Mouse (Mus musculus) left cerebral cortex, adult 9 months (tissue): ENCODE measurements around the gene Zan.
"Not testable (repeated sequence)": the region's sequence is repeated elsewhere in the genome, so short reads cannot be mapped to it uniquely, and the experiment has no call there.

Source experiments
- DNase-seq, 2 experiments: peaks; one replicate each; pipeline ENCODE4 v3.0.0; 2022; ENCODE audit warnings: low spot score in 2 of 2

The Zan gene

GRCm38 (mm10) chr5:137501709-137502666, 25.1 kb upstream of the Zan start, which contains the start of gene Pop7:
TSS of gene Pop7 (minus strand) at chr5:137502518.
- peak; percentile 99 to 100 for DNase-seq

- DNase-seq = no peak
Measured at GRCm38 (mm10) chr5:137500186-137500585, 23.3 kb upstream of the Zan start.

GRCm38 (mm10) chr5:137493831-137494230, 17.0 kb upstream of the Zan start:
- DNase-seq = no peak

- DNase-seq = no peak
Measured at GRCm38 (mm10) chr5:137491559-137491958, 14.7 kb upstream of the Zan start.

- DNase-seq = no peak
Measured at GRCm38 (mm10) chr5:137487616-137488015, 10.8 kb upstream of the Zan start.

- DNase-seq = no peak
Measured at GRCm38 (mm10) chr5:137485851-137486155, 8.9 kb upstream of the Zan start.

- DNase-seq = no peak
Measured at GRCm38 (mm10) chr5:137485071-137485850, 8.4 kb upstream of the Zan start.

GRCm38 (mm10) chr5:137481897-137482296, 5.0 kb upstream of the Zan start:
- DNase-seq = no peak

GRCm38 (mm10) chr5:137481138-137481537, 4.3 kb upstream of the Zan start:
- peak in 1 of 2 experiments; percentile 88 for DNase-seq

GRCm38 (mm10) chr5:137474351-137474750, 2.5 kb downstream of the Zan start:
- DNase-seq = no peak

GRCm38 (mm10) chr5:137472252-137472904, 4.5 kb downstream of the Zan start:
- no peak for DNase-seq

GRCm38 (mm10) chr5:137466946-137467345, 9.9 kb downstream of the Zan start:
- no peak for DNase-seq

- DNase-seq = peak in 1 of 2 experiments; percentile 5
Measured at GRCm38 (mm10) chr5:137465049-137465448, 11.8 kb downstream of the Zan start.

- no peak for DNase-seq
Measured at GRCm38 (mm10) chr5:137455866-137456591, 20.8 kb downstream of the Zan start.

- no peak for DNase-seq
Measured at GRCm38 (mm10) chr5:137455206-137455605, 21.7 kb downstream of the Zan start.

- no peak for DNase-seq
Measured at GRCm38 (mm10) chr5:137445536-137445935, 31.3 kb downstream of the Zan start.

- DNase-seq = no peak
Measured at GRCm38 (mm10) chr5:137440216-137440855, 36.5 kb downstream of the Zan start.

- no peak for DNase-seq
Measured at GRCm38 (mm10) chr5:137433889-137434288, 43.0 kb downstream of the Zan start.

- not testable (repeated sequence) for DNase-seq
Measured at GRCm38 (mm10) chr5:137430402-137430801, 46.5 kb downstream of the Zan start.

- no peak for DNase-seq
Measured at GRCm38 (mm10) chr5:137425648-137426047, 51.2 kb downstream of the Zan start.

GRCm38 (mm10) chr5:137419841-137420240, 57.0 kb downstream of the Zan start:
- no peak for DNase-seq
